ENCODE assay signal across 9 mouse cellular contexts in genomic region chr7:75596058-75596748, GRCm38 (mm10).
DNase-seq lines count a peak whose midpoint lies in the region; ATAC-seq and TF ChIP-seq lines count a peak whose summit lies in the region.
"Had no signal": no experiment of that assay in that cellular context is flagged by ENCODE, and none has a peak within 500 bp of the region (broad histone marks: within the 10 kb centered on the region; RNA-seq: fewer than 3 reads in every experiment).

No protein-coding gene starts in this region.

- TF ChIP-seq POLR2A in kidney, adult 2 months (IDR thresholded peaks at IDR 0.05; ENCODE audit: low read depth, low read length): no peak

- H3K36me3 ChIP-seq in lung, embryonic 16.5 days (ENCODE audit: control insufficient read depth, insufficient read depth, low read length): no peaks in the 10 kb centered on the region
- H3K36me3 ChIP-seq in kidney, adult 2 months (ENCODE audit: control insufficient read depth, insufficient read depth, low read length): no peaks in the 10 kb centered on the region
- no peaks in the 10 kb centered on the region for H3K36me3 ChIP-seq in midbrain, embryonic 15.5 days (replicated peaks)

- peak; percentile 66 to 78 for DNase-seq in spleen, postnatal 36 days (ENCODE audit: low spot score in 2 of 2)
- no peak for DNase-seq in spleen, adult 12 weeks (ENCODE audit: low spot score)
- peak; percentile 48 for DNase-seq in c-Kit-positive CD71-positive TER-119-positive erythroid progenitor cells, embryonic 14.5 days (ENCODE audit: low spot score)
- peak; percentile 68 for DNase-seq in thymus, postnatal 25 days
- DNase-seq in layer of hippocampus, postnatal 10 days (ENCODE audit: low spot score in 2 of 2): no peak
- no peak for DNase-seq in kidney, adult 2 months

- H3K4me2 ChIP-seq in lung, embryonic 16.5 days (ENCODE audit: low read depth, low read length): no peak overlapping the region
- H3K4me2 ChIP-seq in midbrain, embryonic 15.5 days: no peak overlapping the region
- H3K4me2 ChIP-seq: kidney, embryonic 15.5 days had no signal

- TF ChIP-seq CTCF in kidney, adult 2 months (conservative IDR thresholded peaks at IDR 0.05; ENCODE audit: insufficient read depth, insufficient read length, low read depth, low read length): no peak

- H3K9ac ChIP-seq in lung, embryonic 16.5 days (ENCODE audit: low read length): no peak overlapping the region
- no peak overlapping the region for H3K9ac ChIP-seq in midbrain, embryonic 15.5 days
- H3K9ac ChIP-seq: kidney, embryonic 15.5 days had no signal

- H3K4me1 ChIP-seq in lung, embryonic 16.5 days (replicated peaks; ENCODE audit: control insufficient read depth, insufficient read depth, low read length): peaks cover 16% of the 10 kb centered on the region
- no peaks in the 10 kb centered on the region for H3K4me1 ChIP-seq in kidney, adult 2 months (ENCODE audit: control insufficient read depth, insufficient read depth, low read length)
- no peaks in the 10 kb centered on the region for H3K4me1 ChIP-seq in midbrain, embryonic 15.5 days
- H3K4me1 ChIP-seq: kidney, embryonic 15.5 days had no signal

- no peaks in the 10 kb centered on the region for H3K9me3 ChIP-seq in lung, embryonic 16.5 days (ENCODE audit: control insufficient read depth, low read length)
- no peaks in the 10 kb centered on the region for H3K9me3 ChIP-seq in midbrain, embryonic 15.5 days
- H3K9me3 ChIP-seq: kidney, embryonic 15.5 days had no signal

- WGBS in lung, embryonic 16.5 days: 38% methylated on average over 6 of the region's 6 CpGs
- 56% methylated on average over 6 of the region's 6 CpGs for WGBS in kidney, adult 2 months
- WGBS in midbrain, embryonic 15.5 days: 85% methylated on average over 6 of the region's 6 CpGs

- H3K27me3 ChIP-seq in lung, embryonic 16.5 days (ENCODE audit: control insufficient read depth, insufficient read depth, low read depth, low read length): no peaks in the 10 kb centered on the region
- H3K27me3 ChIP-seq in kidney, adult 2 months (replicated peaks; ENCODE audit: control insufficient read depth, insufficient read depth, low read length): no peaks in the 10 kb centered on the region
- no peaks in the 10 kb centered on the region for H3K27me3 ChIP-seq in midbrain, embryonic 15.5 days (replicated peaks)
- H3K27me3 ChIP-seq: kidney, embryonic 15.5 days had no signal

- no peak overlapping the region for H3K4me3 ChIP-seq in lung, embryonic 16.5 days (ENCODE audit: low read length)
- no peak overlapping the region for H3K4me3 ChIP-seq in kidney, adult 2 months (ENCODE audit: insufficient read depth, low read depth, low read length)
- no peak overlapping the region for H3K4me3 ChIP-seq in midbrain, embryonic 15.5 days
- H3K4me3 ChIP-seq: kidney, embryonic 15.5 days had no signal

- no peak for ATAC-seq in lung, embryonic 16.5 days (ENCODE audit: low read depth)
- ATAC-seq in midbrain, embryonic 15.5 days (replicated peaks): no peak

- H3K27ac ChIP-seq in lung, embryonic 16.5 days (ENCODE audit: low read length): 0 out of 2 replicates have a peak overlapping the region, but pooled peaks have one; percentile 7
- H3K27ac ChIP-seq in kidney, adult 2 months (ENCODE audit: insufficient read depth, low read depth, low read length): no peak overlapping the region
- H3K27ac ChIP-seq in midbrain, embryonic 15.5 days: no peak overlapping the region
- H3K27ac ChIP-seq: kidney, embryonic 15.5 days had no signal

Comparison
In these comparisons a context has a peak if more than half of its experiments do, and no peak if none do; other contexts are left out.
1. DNase-seq: peak in spleen, postnatal 36 days (2 of 2), c-Kit-positive CD71-positive TER-119-positive erythroid progenitor cells, embryonic 14.5 days (single experiment) and thymus, postnatal 25 days (single experiment); none in spleen, adult 12 weeks (single experiment), layer of hippocampus, postnatal 10 days (0 of 2) and kidney, adult 2 months (single experiment).